Mouse (Mus musculus) small intestine, adult 2 months (tissue): ENCODE results near the gene Hoxa1.

Experiments
- CTCF ChIP-seq: fragments of 200-500 bp; IDR thresholded peaks from 2 replicates; pipeline ENCODE4 v1.5.1; 2012; ENCODE audit warnings: low read depth, mild to moderate bottlenecking, control low read depth, inconsistent platforms, low read length, moderate library complexity, mixed read lengths; ENCODE audit not compliant: insufficient replicate concordance, insufficient read length; ENCODE audit errors: extremely low read depth
- POLR2A ChIP-seq: fragments of 200-500 bp; IDR thresholded peaks from 2 replicates; pipeline ENCODE4 v1.6.1; 2012; ENCODE audit warnings: low read depth, mild to moderate bottlenecking, control low read depth, inconsistent platforms, low read length, moderate library complexity

GRCm38 (mm10) chr6:52200073-52200750, 42.1 kb upstream of the Hoxa1 start:
- no peak for TF ChIP-seq POLR2A
- TF ChIP-seq CTCF: no peak
